Mouse (Mus musculus): ENCODE measurements at regions not wholly inside any gene's neighbourhood (a gene's known extent, or its start where the extent isn't known, plus 50 kb on each side); places are given as distances from the start of the nearest gene placed in this dataset.

- DNase-seq (ENCODE audit: inconsistent age in 2 of 2, low spot score in 1 of 2): no peak
These were observed 54.4 kb downstream of the Irf2bpl start for GRCm38 (mm10) chr12:86830247-86830585.

DNA sequence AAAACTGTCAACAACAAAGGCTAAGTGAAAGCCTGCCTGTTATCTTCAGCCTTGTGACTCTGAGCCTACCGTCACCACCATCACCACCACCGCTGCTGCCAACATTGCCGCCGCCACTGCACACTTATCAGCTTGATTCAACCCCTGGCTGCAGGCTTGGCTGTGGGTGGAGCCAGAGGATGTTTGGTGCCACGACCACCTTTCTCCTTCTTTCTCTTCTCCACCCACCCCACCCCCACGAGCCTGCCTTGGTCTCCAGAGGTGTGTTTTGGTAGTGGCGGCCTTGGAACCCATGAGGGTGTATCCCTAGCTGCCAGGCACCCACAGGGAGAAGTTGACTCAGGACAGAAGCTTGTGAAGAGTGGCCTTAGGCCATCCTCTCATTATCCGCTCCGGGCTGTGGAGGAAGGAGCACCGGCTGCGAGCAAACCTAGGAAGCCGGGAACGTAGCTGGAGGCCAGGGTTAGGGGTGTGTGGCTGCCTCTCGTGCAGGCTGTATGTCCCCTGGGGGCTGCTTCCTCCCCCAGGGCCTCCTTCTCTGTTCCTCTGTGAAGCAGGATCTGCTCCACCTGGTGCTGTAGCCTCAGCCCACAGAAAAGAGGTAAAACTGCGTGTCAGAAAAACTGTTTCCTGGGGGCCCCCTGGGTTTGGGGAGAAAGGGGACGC lies 54.9 kb downstream of the Irf2bpl start:
- DNase-seq (ENCODE audit: inconsistent age in 2 of 2, low spot score in 1 of 2): peak in 1 of 2 experiments; percentile 66

DNA sequence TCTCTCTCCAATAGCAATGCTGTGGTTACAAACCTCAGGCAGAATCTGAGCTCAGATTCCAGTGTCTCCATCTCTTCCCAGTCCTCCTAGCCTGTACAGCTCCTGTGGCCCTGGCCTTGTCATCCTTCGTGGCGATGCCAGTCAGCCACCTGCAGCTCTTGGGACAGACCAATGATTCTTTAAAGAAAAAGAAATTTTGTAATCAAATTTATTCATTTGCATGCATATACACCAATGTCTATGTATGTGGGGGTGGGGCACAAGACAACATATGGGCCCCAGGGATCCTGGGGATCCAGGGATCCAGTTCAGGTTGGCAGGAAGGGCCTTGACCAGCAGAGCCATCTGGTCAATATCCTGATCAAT lies 57.4 kb downstream of the Irf2bpl start:
- DNase-seq (ENCODE audit: inconsistent age in 2 of 2, low spot score in 1 of 2): no peak

DNA sequence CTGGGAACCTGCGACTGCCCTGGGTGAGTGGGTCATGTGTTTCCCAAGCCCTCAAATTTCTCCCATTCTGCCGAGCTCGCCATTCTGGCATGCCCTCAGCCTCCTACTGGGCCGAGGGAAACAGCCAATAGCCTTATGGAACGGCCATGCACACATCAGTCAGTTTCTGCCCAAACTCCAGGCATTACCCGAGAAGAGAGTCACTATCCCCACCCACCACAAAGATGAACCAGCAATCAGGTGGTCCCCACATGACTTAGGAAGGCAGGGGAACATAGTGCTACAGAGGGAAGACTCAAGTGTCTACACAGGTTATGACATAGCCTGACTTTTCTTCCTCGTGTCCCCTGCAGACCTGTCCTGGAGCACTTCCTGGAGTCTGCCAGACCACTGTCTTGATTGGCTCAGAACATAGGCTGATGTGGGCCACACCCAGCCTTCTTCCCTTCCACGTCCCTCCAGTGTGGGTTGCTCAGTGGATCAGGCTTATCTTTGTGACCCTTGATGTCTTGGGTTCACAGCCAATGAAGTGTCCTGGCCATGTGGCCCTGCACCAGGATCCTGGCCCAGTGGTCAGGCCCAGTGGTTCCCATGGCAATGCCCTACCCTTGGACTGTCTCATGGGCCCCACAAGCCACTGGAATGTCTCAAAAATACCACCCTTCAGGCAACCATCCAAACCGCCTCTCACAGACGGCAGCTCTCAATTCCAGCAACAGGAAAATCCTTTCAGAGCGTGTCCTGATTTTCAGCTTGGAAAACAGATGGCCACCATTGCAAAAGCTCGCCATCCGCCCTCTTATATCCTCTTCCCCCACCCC lies 58.0 kb downstream of the Irf2bpl start:
- peak; percentile 75 to 85 for DNase-seq (ENCODE audit: inconsistent age in 2 of 2, low spot score in 1 of 2)

DNA sequence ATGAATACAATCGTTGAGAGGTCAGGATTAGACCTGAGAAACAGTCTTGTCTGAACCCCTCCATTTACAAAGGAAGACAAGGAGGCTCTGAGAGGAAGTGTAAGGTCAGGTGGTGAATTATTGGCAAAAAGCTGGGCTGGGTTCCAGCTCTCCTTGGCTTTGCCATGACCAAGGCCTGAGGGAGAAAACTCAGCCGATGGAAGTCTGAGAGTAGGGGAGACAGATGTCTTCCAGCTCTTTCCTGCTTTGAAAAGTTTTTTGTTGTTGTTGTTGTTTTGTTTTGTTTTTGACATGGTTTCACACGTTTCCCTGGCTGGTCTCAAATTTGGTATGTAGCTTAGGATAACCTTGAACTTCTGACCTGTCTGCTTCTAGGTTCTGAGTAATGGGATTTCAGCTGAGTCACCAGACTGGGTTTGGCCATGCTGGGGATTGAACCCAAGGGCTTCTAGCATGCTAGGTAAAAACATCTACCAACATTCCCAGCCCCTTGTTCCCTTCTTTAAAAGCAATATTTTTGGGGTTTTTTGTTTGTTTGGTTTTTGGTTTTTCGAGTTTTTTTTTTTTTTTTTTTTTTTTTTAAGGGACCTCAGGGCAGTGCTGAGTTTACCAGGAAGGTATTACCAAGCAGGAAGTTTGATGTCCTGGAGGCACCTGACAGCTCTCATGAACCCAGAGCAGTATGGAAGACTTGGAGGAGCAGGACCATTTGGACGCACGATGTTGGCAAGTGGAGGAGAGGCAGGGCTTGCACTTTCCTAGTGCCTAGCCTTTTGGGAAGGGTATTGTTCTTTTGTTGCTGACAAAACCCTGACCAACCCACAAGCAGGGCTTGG lies 58.8 kb downstream of the Irf2bpl start:
- peak; percentile 86 to 95 for DNase-seq (ENCODE audit: inconsistent age in 2 of 2, low spot score in 1 of 2)

DNA sequence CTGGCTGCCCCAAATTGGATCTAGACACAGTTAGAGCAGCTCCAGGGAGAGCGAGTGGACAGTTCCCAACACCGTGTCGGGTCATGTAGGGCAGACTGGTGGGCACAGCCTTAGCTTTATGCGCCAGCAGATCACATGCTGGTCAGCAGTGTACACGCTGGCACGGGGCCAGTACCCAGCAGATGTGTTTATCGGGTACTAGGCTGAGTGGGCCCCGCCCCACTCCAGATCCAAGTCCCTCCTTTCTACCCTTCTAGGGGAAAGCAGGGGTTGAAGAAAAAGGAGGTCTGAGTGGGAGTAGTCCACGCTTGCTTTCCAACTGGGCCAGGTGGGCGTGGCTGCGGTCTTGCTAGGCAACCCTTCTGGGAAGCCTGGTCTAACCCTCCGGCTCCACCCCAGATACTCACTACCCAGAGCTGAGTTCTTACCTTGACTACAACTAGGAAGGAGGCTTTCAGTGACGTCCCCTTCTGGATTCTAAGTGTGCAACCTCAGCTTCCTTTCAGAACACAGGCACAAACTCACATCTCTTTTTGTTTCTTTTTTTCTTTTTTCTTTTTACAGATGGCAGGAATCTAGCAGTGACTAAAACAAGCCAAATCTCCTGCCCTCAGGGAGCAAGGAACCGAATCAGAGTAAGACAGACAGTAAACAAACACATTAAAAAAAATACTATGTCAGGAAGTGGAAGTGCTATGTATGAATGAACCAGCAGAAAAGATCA lies 59.6 kb downstream of the Irf2bpl start:
- DNase-seq (ENCODE audit: inconsistent age in 2 of 2, low spot score in 1 of 2): peak; percentile 90 to 95

- peak; percentile 94 to 97 for DNase-seq (ENCODE audit: inconsistent age in 2 of 2, low spot score in 1 of 2)
These were observed 60.6 kb downstream of the Irf2bpl start for GRCm38 (mm10) chr12:86823855-86824589.

- DNase-seq (ENCODE audit: inconsistent age in 2 of 2, low spot score in 1 of 2): no peak
These were observed 61.1 kb downstream of the Irf2bpl start for GRCm38 (mm10) chr12:86823488-86823854.

- DNase-seq (ENCODE audit: inconsistent age in 2 of 2, low spot score in 1 of 2): no peak
These were observed 63.4 kb downstream of the Irf2bpl start for GRCm38 (mm10) chr12:86821183-86821582.

GRCm38 (mm10) chr12:86819568-86819967 lies 65.0 kb downstream of the Irf2bpl start:
- DNase-seq (ENCODE audit: inconsistent age in 2 of 2, low spot score in 1 of 2): no peak

DNA sequence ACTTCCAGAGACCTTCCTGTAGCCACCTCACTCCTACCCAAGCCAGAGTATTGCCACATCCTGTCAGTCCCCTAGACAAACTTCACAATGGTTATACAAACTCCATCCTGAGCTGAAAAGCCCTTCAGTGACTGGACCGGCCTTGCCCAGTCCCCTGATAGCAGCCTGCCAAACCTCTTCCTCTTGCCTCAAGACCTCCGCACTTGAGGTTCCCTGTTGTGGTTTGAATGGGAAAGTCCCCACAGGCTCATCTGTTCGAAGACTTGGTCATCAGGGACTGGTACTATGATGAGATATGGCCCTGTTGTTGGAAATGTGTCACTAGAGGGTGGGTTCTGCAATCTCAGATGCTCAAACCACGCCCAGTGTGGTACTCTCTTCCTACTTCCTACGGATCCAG lies 65.4 kb downstream of the Irf2bpl start:
- no peak for DNase-seq (ENCODE audit: inconsistent age in 2 of 2, low spot score in 1 of 2)

GRCm38 (mm10) chr12:86818201-86818600 lies 66.4 kb downstream of the Irf2bpl start:
- DNase-seq (ENCODE audit: inconsistent age in 2 of 2, low spot score in 1 of 2): no peak

DNA sequence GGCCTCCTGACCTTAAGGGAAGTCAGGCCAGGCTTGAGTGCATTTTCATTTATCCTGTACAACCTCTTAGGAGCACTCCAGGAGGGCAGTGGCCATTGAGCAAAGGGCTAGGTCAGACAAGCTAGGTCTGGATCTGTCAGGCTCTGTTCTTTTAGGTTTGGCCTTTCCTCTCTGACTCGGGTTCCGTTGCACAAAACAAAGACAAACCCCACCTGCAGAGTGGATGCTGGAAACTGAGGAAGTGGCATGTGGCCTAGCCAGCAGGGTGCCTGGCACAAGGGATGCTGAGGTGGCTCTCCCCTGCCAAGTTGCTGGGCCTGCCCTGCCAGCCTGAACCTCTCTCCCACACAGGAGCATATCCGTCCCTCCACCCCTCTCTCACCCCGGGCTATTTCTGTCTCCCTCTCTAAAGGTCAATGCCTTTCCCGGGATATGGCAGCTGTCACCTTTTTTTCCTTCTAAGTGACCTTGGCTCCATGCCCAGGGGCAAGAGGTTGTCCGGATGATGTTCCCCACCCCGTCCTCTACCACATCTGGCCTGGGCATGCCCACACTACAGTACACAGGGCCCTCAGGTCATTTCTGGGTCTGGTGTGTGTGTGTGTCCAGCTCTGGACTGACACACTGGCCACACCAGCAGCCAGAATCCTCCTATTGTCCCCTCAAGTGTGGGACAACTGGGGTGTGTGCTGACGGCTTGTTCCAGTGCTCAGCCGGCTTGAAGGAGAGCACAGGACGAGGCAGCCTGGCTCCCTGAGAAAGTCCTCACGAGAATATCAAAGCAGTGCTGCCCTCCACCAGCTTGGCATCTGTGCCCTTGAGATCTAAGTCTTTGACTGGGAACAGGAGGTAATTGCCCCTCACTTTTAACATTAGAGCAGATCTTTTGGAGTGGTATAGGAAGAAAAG lies 67.6 kb downstream of the Irf2bpl start:
- peak; percentile 93 to 97 for DNase-seq (ENCODE audit: inconsistent age in 2 of 2, low spot score in 1 of 2)

GRCm38 (mm10) chr12:86816171-86816701 lies 68.4 kb downstream of the Irf2bpl start:
- DNase-seq (ENCODE audit: inconsistent age in 2 of 2, low spot score in 1 of 2): peak; percentile 67 to 83

- no peak for DNase-seq (ENCODE audit: inconsistent age in 2 of 2, low spot score in 1 of 2)
These were observed 69.9 kb downstream of the Irf2bpl start for GRCm38 (mm10) chr12:86814740-86815139.
